Mouse (Mus musculus): ENCODE measurements around the gene Mybphl.
A peak's percentile ranks its signal among the peaks of the same experiment; 100 is the strongest.

DNA sequence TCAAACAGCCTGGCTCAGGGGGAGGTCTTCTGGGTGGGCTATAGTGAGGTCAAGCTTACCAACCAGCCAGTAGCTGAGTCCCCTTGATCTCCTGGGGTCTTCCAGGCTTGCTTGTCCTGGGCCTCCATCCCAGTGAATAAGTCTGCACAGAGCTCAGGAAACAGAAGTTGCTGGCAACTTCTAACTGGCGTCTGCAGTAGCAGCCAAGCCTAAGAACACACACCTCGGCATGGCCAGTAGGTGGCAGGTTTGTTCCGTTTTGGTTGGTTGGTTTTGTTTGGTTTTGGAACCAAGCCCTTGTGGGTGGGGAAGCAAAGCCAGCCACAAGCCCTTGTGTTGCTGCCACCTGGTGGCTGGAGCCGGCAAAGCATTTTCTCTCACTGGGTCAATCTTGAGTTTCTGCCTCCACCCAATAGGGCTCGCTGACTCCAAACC lies 24.4 kb downstream of the Mybphl start:
- TF ChIP-seq CTCF (IDR thresholded peaks at IDR 0.05; ENCODE audit: low read depth) (peak; percentile 99), EP300 (optimal IDR thresholded peaks at IDR 0.05) (peak; percentile 20)

All from stomach, postnatal 0 days (tissue).